Mouse (Mus musculus): ENCODE measurements around the gene Gadd45a. TPM values are rescaled to one million over a fixed set of nuclear protein-coding genes. Genes with fewer than 3 reads are reported as not detected.

The Gadd45a gene
- polyA plus RNA-seq, 1 experiment from 2014 or later, result 70.7 TPM

DNA sequence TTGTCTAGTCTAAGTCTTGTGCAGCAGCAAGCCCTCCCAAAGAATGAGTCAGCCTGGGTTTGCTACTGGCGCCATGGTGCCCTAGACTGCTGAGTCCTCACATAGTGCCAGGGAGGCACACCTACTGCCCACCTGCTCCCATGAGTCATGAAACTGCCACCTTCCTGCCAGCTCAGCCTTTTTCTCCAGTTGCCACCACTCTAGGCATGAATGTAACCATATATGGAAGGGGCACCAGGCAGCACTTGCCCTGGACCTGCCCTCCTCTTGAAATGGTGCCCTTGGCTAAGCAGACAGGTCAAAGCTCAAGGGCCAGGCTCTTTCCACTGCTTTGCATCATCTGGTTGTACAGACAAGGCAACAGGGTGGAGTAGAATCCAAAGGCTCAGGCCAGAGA is 22.6 kb downstream of the Gadd45a start:
- Histone ChIP-seq H3K4me3 (replicated peaks; ENCODE audit: low read depth, low read length) (no peak overlapping the region), H3K4me1 (replicated peaks; ENCODE audit: insufficient read depth, low read length) (peaks cover 14% of the 10 kb centered on the region; the same call in 1 of the 2 replicates)
- WGBS, result 79% methylated on average over 1 of the region's 1 CpGs

DNA sequence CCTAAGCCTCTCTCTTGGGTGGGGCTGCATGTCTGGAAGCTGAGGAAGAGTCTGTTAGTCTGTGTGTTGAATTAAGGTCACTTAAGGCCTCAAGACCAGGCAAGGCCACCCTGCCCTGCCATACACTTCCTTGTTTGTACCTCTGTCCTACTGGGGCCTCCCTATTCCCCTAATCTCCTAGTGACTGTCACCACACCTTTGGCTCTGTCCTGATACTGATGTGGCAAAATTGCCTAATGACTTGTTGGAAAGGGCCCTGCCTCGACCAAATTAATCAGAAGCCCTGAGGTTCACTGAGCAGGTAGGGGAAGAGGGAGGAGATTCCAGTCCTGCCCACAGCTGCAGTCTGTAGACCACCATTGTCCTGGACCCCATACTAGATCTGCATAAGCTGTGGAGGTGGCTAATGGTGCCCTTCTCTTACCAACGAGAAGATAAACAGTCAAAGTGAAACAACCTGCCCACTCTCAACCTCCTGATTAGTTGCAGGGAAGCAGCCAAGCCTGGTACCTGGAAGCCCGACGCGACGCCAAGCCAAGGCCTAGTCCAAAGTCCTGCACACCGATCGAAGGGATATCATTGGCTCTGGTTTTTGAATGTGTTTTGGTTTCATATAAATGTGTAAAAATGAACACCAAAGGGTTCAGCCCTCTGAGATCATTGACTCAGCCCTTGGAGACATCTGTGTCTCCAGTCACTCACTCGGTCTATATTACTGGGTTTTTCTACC is 23.1 kb downstream of the Gadd45a start:
- Histone ChIP-seq H3K27ac (peak overlapping the region; percentile 52; the same call in 1 of the 2 replicates), H3K9ac (ENCODE audit: low read depth, low read length) (no peak overlapping the region), H3K4me3 (replicated peaks; ENCODE audit: low read depth, low read length) (no peak overlapping the region), H3K4me1 (replicated peaks; ENCODE audit: insufficient read depth, low read length) (peaks cover 14% of the 10 kb centered on the region; the same call in 1 of the 2 replicates), H3K27me3 (ENCODE audit: insufficient read depth, low read length) (no peaks in the 10 kb centered on the region), H3K9me3 (replicated peaks; ENCODE audit: low read length) (no peaks in the 10 kb centered on the region), H3K36me3 (ENCODE audit: insufficient read depth, low read length) (peaks cover 12% of the 10 kb centered on the region; the same call in 1 of the 2 replicates), H3K4me2 (ENCODE audit: low read length) (no peak overlapping the region)
- TF ChIP-seq CTCF (IDR thresholded peaks at IDR 0.05; ENCODE audit: low read depth), result no peak
- WGBS, result 84% methylated on average over 9 of the region's 9 CpGs
- ATAC-seq (replicated peaks; ENCODE audit: low FRiP score, low read depth) (no peak), DNase-seq (ENCODE audit: low spot score) (no peak)

More for the DNA sequence above, 22.6 kb downstream of the Gadd45a start:
- Histone ChIP-seq H3K27ac (no peak overlapping the region), H3K27me3 (ENCODE audit: insufficient read depth, low read length) (no peaks in the 10 kb centered on the region), H3K9ac (ENCODE audit: low read depth, low read length) (no peak overlapping the region), H3K36me3 (ENCODE audit: insufficient read depth, low read length) (peaks cover 12% of the 10 kb centered on the region; the same call in 1 of the 2 replicates), H3K9me3 (replicated peaks; ENCODE audit: low read length) (no peaks in the 10 kb centered on the region), H3K4me2 (ENCODE audit: low read length) (no peak overlapping the region)
- peak; percentile 76 for ATAC-seq (replicated peaks; ENCODE audit: low FRiP score, low read depth)
- TF ChIP-seq CTCF (IDR thresholded peaks at IDR 0.05; ENCODE audit: low read depth), result no peak
- no peak for DNase-seq (ENCODE audit: low spot score)

DNA sequence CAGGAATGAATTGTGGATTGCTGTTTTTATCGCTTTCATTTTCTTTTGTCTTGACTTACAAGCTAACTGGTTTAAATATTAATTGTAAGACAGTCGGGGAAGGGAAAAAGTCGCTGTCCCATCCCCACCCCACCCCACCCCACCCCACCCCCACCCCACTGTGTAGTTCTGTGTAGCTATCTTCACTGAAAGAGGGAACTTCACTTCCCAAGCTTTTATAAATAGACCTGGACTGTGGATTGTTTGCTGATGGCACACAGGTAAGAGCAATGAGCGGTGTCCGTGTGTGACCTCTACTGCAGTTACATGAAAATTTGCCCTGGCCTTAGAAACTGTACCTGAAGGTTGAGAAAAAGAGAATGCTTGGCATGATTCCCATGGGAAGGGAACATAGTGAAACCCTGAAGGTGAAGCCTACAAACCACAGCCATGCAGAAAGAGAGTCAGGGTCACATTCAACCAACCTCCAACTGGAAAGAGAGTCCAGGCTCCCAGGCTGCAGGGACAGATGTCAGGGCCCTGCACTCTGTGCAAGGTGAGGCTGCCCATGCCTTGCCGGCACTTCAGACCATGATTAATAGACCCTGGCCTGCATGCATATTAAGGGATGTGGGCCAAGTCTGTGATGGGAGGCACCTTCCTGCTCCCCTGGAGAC is 23.8 kb downstream of the Gadd45a start:
- ATAC-seq (replicated peaks; ENCODE audit: low FRiP score, low read depth), result 0 out of 2 replicates have a peak, but pooled peaks have one; percentile 26
- no peaks in the 10 kb centered on the region for H3K9me3 ChIP-seq (replicated peaks; ENCODE audit: low read length)
- no peak for DNase-seq (ENCODE audit: low spot score)
- H3K9ac ChIP-seq (ENCODE audit: low read depth, low read length), result no peak overlapping the region
- peaks cover 14% of the 10 kb centered on the region; the same call in 1 of the 2 replicates for H3K4me1 ChIP-seq (replicated peaks; ENCODE audit: insufficient read depth, low read length)
- peak overlapping the region; percentile 52 for H3K27ac ChIP-seq
- H3K4me3 ChIP-seq (replicated peaks; ENCODE audit: low read depth, low read length), result no peak overlapping the region
- peaks cover 11% of the 10 kb centered on the region; the same call in 1 of the 2 replicates for H3K36me3 ChIP-seq (ENCODE audit: insufficient read depth, low read length)
- H3K4me2 ChIP-seq (ENCODE audit: low read length), result no peak overlapping the region
- no peak for TF ChIP-seq CTCF (IDR thresholded peaks at IDR 0.05; ENCODE audit: low read depth)
- no peaks in the 10 kb centered on the region for H3K27me3 ChIP-seq (ENCODE audit: insufficient read depth, low read length)
- 69% methylated on average over 6 of the region's 6 CpGs for WGBS

DNA sequence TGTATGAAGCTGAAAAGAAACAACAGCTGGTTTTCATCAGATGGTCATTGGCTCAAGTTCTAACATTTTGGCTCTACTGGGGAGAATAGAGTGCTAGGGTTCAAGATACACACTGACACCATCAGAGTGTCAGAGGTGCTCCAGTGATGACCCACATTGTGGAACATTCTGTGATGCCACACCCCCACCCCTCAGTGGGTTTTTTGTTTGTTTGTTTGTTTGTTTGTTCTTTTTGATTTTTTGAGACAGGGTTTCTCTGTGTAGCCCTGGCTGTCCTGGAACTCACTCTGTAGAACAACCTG is 26.1 kb downstream of the Gadd45a start:
- no peaks in the 10 kb centered on the region for H3K27me3 ChIP-seq (ENCODE audit: insufficient read depth, low read length)
- ATAC-seq (replicated peaks; ENCODE audit: low FRiP score, low read depth), result no peak

DNA sequence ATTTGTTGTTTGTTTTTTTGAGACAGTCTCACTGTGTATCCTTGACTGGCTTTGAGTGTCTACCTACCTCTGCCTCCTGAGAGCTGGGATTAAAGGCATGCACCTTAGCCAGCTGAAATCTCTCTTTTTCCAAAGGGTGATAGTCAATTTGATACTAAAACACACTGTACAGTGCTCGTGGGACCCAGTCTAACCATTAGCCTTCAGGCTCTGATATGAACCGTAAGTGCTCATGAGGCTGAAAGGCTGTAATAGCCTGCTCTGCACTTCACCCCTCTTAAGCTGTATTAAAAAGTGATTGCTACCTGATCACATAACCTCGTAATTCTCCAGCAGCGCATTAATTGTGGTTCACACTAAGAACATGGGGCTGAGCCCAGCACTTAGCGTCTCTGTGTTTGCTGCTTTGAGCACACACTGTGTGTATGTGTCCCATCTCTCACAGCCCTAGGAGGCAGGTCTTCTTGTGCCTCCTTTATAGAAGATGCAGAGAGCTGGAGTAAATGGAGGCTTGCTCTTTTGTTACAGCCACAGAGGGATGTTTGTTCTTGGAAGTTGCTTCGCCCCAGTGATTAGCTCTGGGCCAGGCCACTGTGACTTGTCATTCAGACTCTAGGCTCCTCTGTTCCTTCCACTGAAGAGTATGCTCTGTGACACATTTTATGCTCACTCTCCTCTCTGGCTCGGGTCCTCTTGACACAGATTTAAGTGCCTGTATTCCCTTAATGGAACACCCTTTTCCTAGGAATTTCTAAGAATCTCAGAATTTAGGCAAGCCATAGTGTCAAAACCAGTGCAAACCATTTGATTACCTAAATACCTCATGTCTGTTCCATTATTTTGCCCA is 26.7 kb downstream of the Gadd45a start:
- no peak overlapping the region for H3K9ac ChIP-seq (ENCODE audit: low read depth, low read length)
- peaks cover 9% of the 10 kb centered on the region; the same call in 1 of the 2 replicates for H3K4me1 ChIP-seq (replicated peaks; ENCODE audit: insufficient read depth, low read length)
- no peak overlapping the region for H3K4me3 ChIP-seq (replicated peaks; ENCODE audit: low read depth, low read length)
- H3K27ac ChIP-seq, result no peak overlapping the region
- TF ChIP-seq CTCF (IDR thresholded peaks at IDR 0.05; ENCODE audit: low read depth), result no peak
- no peaks in the 10 kb centered on the region for H3K36me3 ChIP-seq (ENCODE audit: insufficient read depth, low read length)
- no peak for DNase-seq (ENCODE audit: low spot score)
- H3K27me3 ChIP-seq (ENCODE audit: insufficient read depth, low read length), result no peaks in the 10 kb centered on the region
- ATAC-seq (replicated peaks; ENCODE audit: low FRiP score, low read depth), result no peak
- WGBS, result 52% methylated on average over 7 of the region's 7 CpGs
- H3K9me3 ChIP-seq (replicated peaks; ENCODE audit: low read length), result no peaks in the 10 kb centered on the region
- no peak overlapping the region for H3K4me2 ChIP-seq (ENCODE audit: low read length)

More for the DNA sequence above, 26.1 kb downstream of the Gadd45a start:
- H3K27ac ChIP-seq, result no peak overlapping the region
- peaks cover 11% of the 10 kb centered on the region; the same call in 1 of the 2 replicates for H3K4me1 ChIP-seq (replicated peaks; ENCODE audit: insufficient read depth, low read length)
- H3K4me3 ChIP-seq (replicated peaks; ENCODE audit: low read depth, low read length), result no peak overlapping the region
- no peak for TF ChIP-seq CTCF (IDR thresholded peaks at IDR 0.05; ENCODE audit: low read depth)
- H3K9me3 ChIP-seq (replicated peaks; ENCODE audit: low read length), result no peaks in the 10 kb centered on the region
- DNase-seq (ENCODE audit: low spot score), result no peak
- H3K9ac ChIP-seq (ENCODE audit: low read depth, low read length), result no peak overlapping the region
- H3K4me2 ChIP-seq (ENCODE audit: low read length), result no peak overlapping the region
- H3K36me3 ChIP-seq (ENCODE audit: insufficient read depth, low read length), result no peaks in the 10 kb centered on the region

DNA sequence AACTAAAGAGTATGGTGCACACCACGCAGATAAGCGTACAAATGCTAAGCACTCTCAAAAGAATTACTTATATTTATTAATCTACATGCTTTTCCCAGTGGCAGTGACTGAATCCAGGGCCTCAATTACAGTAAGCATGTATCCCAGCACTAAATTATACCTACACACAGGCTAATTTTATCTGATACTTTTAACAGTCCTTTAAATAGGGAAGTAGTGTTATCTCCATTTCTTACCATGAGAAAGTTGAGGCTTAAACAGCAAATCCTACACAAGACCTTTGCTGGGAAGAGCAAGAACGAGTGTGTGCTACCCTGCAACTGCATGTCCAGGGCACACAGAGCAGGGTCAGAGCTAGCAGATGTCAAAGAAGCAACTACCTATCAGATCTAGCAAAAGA is 27.4 kb downstream of the Gadd45a start:
- H3K9me3 ChIP-seq (replicated peaks; ENCODE audit: low read length), result no peaks in the 10 kb centered on the region
- 90% methylated on average over 3 of the region's 3 CpGs for WGBS

More for the DNA sequence above, 27.4 kb downstream of the Gadd45a start:
- TF ChIP-seq CTCF (IDR thresholded peaks at IDR 0.05; ENCODE audit: low read depth), result no peak
- no peaks in the 10 kb centered on the region for H3K36me3 ChIP-seq (ENCODE audit: insufficient read depth, low read length)
- no peaks in the 10 kb centered on the region for H3K27me3 ChIP-seq (ENCODE audit: insufficient read depth, low read length)
- peaks cover 6% of the 10 kb centered on the region; the same call in 1 of the 2 replicates for H3K4me1 ChIP-seq (replicated peaks; ENCODE audit: insufficient read depth, low read length)
- ATAC-seq (replicated peaks; ENCODE audit: low FRiP score, low read depth), result no peak
- no peak overlapping the region for H3K9ac ChIP-seq (ENCODE audit: low read depth, low read length)
- no peak overlapping the region for H3K27ac ChIP-seq
- H3K4me2 ChIP-seq (ENCODE audit: low read length), result no peak overlapping the region
- no peak for DNase-seq (ENCODE audit: low spot score)
- no peak overlapping the region for H3K4me3 ChIP-seq (replicated peaks; ENCODE audit: low read depth, low read length)
